Mouse (Mus musculus): ENCODE results near the gene Mroh2a. TPM values are rescaled to one million over a fixed set of nuclear protein-coding genes. Genes with fewer than 3 reads are reported as not detected.

The Mroh2a gene
- polyA plus RNA-seq, 1 experiment: 0.42 TPM

GRCm38 (mm10) chr1:88274371-88275077 lies 47.7 kb downstream of the Mroh2a start:
- Histone ChIP-seq H3K4me1 (ENCODE audit: control insufficient read depth, insufficient read depth, insufficient read length) (peaks cover 7% of the 10 kb centered on the region; the same call in 1 of the 2 replicates), H3K36me3 (ENCODE audit: control insufficient read depth, insufficient read depth, low read length) (peaks cover 14% of the 10 kb centered on the region; the same call in 1 of the 2 replicates), H3K27me3 (ENCODE audit: control insufficient read depth, insufficient read depth, low read length) (no peaks in the 10 kb centered on the region), H3K4me3 (ENCODE audit: extremely low read depth, insufficient read depth, insufficient read length) (no peak overlapping the region), H3K27ac (ENCODE audit: insufficient read depth, low read length) (no peak overlapping the region)
- DNase-seq (ENCODE audit: low read depth in 1 of 2, low spot score in 2 of 2): peak in 1 of 2 experiments; percentile 5
- WGBS: 78% methylated on average over 11 of the region's 11 CpGs
- no peak for TF ChIP-seq POLR2A (IDR thresholded peaks at IDR 0.05; ENCODE audit: low read depth, low read length)
- TF ChIP-seq CTCF (IDR thresholded peaks at IDR 0.05; ENCODE audit: extremely low read depth, insufficient read depth, insufficient read length, insufficient replicate concordance): no peak

- no peak for TF ChIP-seq CTCF (IDR thresholded peaks at IDR 0.05; ENCODE audit: extremely low read depth, insufficient read depth, insufficient read length, insufficient replicate concordance)
- no peak for TF ChIP-seq POLR2A (IDR thresholded peaks at IDR 0.05; ENCODE audit: low read depth, low read length)
- peaks cover 7% of the 10 kb centered on the region; the same call in 1 of the 2 replicates for H3K4me1 ChIP-seq (ENCODE audit: control insufficient read depth, insufficient read depth, insufficient read length)
- peaks cover 9% of the 10 kb centered on the region; the same call in 1 of the 2 replicates for H3K36me3 ChIP-seq (ENCODE audit: control insufficient read depth, insufficient read depth, low read length)
- H3K27me3 ChIP-seq (ENCODE audit: control insufficient read depth, insufficient read depth, low read length): no peaks in the 10 kb centered on the region
- no peak for DNase-seq (ENCODE audit: low read depth in 1 of 2, low spot score in 2 of 2)
- 71% methylated on average over 13 of the region's 13 CpGs for WGBS
- H3K27ac ChIP-seq (ENCODE audit: insufficient read depth, low read length): no peak overlapping the region
- no peak overlapping the region for H3K4me3 ChIP-seq (ENCODE audit: extremely low read depth, insufficient read depth, insufficient read length)
These were observed 48.4 kb downstream of the Mroh2a start for GRCm38 (mm10) chr1:88275078-88275680.

- H3K4me1 ChIP-seq (ENCODE audit: control insufficient read depth, insufficient read depth, insufficient read length): peaks cover 7% of the 10 kb centered on the region; the same call in 1 of the 2 replicates
- H3K27me3 ChIP-seq (ENCODE audit: control insufficient read depth, insufficient read depth, low read length): no peaks in the 10 kb centered on the region
- no peak overlapping the region for H3K4me3 ChIP-seq (ENCODE audit: extremely low read depth, insufficient read depth, insufficient read length)
- H3K27ac ChIP-seq (ENCODE audit: insufficient read depth, low read length): no peak overlapping the region
- 67% methylated on average over 13 of the region's 13 CpGs for WGBS
- TF ChIP-seq CTCF (IDR thresholded peaks at IDR 0.05; ENCODE audit: extremely low read depth, insufficient read depth, insufficient read length, insufficient replicate concordance): no peak
- no peak for TF ChIP-seq POLR2A (IDR thresholded peaks at IDR 0.05; ENCODE audit: low read depth, low read length)
- DNase-seq (ENCODE audit: low read depth in 1 of 2, low spot score in 2 of 2): no peak
- peaks cover 9% of the 10 kb centered on the region; the same call in 1 of the 2 replicates for H3K36me3 ChIP-seq (ENCODE audit: control insufficient read depth, insufficient read depth, low read length)
These were observed 49.1 kb downstream of the Mroh2a start for GRCm38 (mm10) chr1:88275698-88276523.

GRCm38 (mm10) chr1:88276524-88277097 lies 49.8 kb downstream of the Mroh2a start:
- H3K27ac ChIP-seq (ENCODE audit: insufficient read depth, low read length): peak overlapping the region; percentile 38; the same call in 1 of the 2 replicates
- H3K27me3 ChIP-seq (ENCODE audit: control insufficient read depth, insufficient read depth, low read length): no peaks in the 10 kb centered on the region
- peak overlapping the region; percentile 57 for H3K4me3 ChIP-seq (ENCODE audit: extremely low read depth, insufficient read depth, insufficient read length)
- DNase-seq (ENCODE audit: low read depth in 1 of 2, low spot score in 2 of 2): peak in 1 of 2 experiments; percentile 13
- H3K36me3 ChIP-seq (ENCODE audit: control insufficient read depth, insufficient read depth, low read length): peaks cover 9% of the 10 kb centered on the region; the same call in 1 of the 2 replicates
- H3K4me1 ChIP-seq (ENCODE audit: control insufficient read depth, insufficient read depth, insufficient read length): peaks cover 7% of the 10 kb centered on the region; the same call in 1 of the 2 replicates
- WGBS: 16% methylated on average over 10 of the region's 10 CpGs
- TF ChIP-seq CTCF (IDR thresholded peaks at IDR 0.05; ENCODE audit: extremely low read depth, insufficient read depth, insufficient read length, insufficient replicate concordance): no peak
- TF ChIP-seq POLR2A (IDR thresholded peaks at IDR 0.05; ENCODE audit: low read depth, low read length): no peak

GRCm38 (mm10) chr1:88277098-88277817 lies 50.5 kb downstream of the Mroh2a start, which contains the start of the genes Hjurp and Trpm8:
Gene Hjurp, minus strand, starts transcription at chr1:88277633.
Gene Trpm8, plus strand, starts transcription at chr1:88277661.
- Histone ChIP-seq H3K4me1 (ENCODE audit: control insufficient read depth, insufficient read depth, insufficient read length) (peaks cover 7% of the 10 kb centered on the region; the same call in 1 of the 2 replicates), H3K27ac (ENCODE audit: insufficient read depth, low read length) (peak within 1 kb of the TSS; percentile 38), H3K36me3 (ENCODE audit: control insufficient read depth, insufficient read depth, low read length) (peaks cover 8% of the 10 kb centered on the region; the same call in 1 of the 2 replicates), H3K4me3 (ENCODE audit: extremely low read depth, insufficient read depth, insufficient read length) (peak within 1 kb of the TSS; percentile 57), H3K27me3 (ENCODE audit: control insufficient read depth, insufficient read depth, low read length) (no peaks in the 10 kb centered on the region)
- under 1% methylated on average over 50 of the region's 50 CpGs for WGBS
- DNase-seq (ENCODE audit: low read depth in 1 of 2, low spot score in 2 of 2): peak; percentile 95 to 100
- TF ChIP-seq POLR2A (IDR thresholded peaks at IDR 0.05; ENCODE audit: low read depth, low read length): no peak
- TF ChIP-seq CTCF (IDR thresholded peaks at IDR 0.05; ENCODE audit: extremely low read depth, insufficient read depth, insufficient read length, insufficient replicate concordance): no peak
